Mouse (Mus musculus): ENCODE results near the gene Cmss1. TPM values are rescaled to one million over a fixed set of nuclear protein-coding genes. Genes with fewer than 3 reads are reported as not detected.

The Cmss1 gene
- polyA plus RNA-seq, 1 experiment from 2014 or later, result 40.0 TPM

DNA sequence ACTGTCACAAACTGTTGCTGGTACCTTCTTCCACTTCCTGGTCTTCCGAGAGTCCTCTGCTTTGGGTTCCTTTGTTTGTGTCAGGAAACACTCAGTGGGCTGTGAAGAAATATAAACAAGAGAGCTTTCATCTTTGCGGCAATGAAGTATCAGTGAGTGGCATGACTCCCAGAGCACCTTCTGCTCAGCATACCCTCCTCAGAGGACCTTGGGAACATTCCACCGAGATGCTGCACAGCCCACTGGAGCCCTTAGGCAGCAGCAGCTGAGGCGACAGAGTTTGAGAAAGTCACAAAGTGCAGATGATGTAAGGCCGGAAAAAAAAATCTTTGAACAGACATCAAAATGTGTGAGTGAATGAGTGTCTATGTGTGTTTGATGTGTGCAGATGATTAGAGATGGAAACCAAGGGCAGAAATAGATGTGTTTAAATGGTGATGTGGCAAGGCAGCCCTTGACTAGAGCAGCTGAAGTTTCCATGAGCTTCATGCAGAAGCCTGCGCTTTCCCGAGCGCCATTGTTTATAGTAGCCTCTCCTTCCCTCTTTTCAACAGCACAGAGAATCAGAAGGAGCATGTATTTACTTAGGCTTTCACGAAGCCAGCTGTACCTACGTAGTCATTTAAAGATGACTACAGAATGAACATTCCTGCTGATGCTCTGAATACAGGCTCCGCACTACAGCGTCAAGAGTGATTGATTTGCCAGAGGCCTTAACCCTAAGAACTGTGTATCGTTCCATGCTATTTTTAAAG is 288.6 kb downstream of the Cmss1 start:
- no peaks in the 10 kb centered on the region for H3K27me3 ChIP-seq (replicated peaks)
- H3K27ac ChIP-seq (replicated peaks), result no peak overlapping the region
- no peak overlapping the region for H3K9ac ChIP-seq (replicated peaks)
- WGBS, result 58% methylated on average over 13 of the region's 13 CpGs
- H3K4me3 ChIP-seq (replicated peaks), result no peak overlapping the region
- H3K4me2 ChIP-seq, result no peak overlapping the region
- H3K36me3 ChIP-seq, result no peaks in the 10 kb centered on the region
- no peaks in the 10 kb centered on the region for H3K9me3 ChIP-seq (replicated peaks)
- ATAC-seq (ENCODE audit: low FRiP score), result no peak
- H3K4me1 ChIP-seq, result no peaks in the 10 kb centered on the region

DNA sequence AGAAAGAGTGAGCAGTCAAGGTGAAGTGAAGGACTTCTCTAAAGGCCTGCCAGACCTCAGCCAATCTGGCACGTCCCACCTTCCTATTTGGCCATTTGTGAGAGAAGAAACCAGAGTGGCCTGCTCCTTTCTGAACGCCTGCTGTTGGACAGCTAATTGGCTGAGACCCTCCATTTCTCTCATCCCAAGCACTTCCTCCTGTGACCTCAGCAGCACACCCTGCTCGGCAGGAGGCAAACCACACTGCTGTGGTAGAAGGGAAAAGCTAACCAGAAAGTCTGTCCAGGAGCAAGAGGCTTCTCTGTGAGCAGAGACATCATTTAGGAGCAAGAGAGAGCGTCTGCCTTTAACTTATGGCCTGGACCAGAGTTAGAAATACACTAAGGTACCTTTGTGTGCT is 289.5 kb downstream of the Cmss1 start:
- no peak for ATAC-seq (ENCODE audit: low FRiP score)
- Histone ChIP-seq H3K9ac (replicated peaks) (no peak overlapping the region), H3K36me3 (no peaks in the 10 kb centered on the region), H3K27me3 (replicated peaks) (no peaks in the 10 kb centered on the region), H3K27ac (replicated peaks) (no peak overlapping the region), H3K4me1 (no peaks in the 10 kb centered on the region), H3K9me3 (replicated peaks) (no peaks in the 10 kb centered on the region), H3K4me3 (replicated peaks) (no peak overlapping the region), H3K4me2 (no peak overlapping the region)
- WGBS, result 82% methylated on average over 4 of the region's 4 CpGs

DNA sequence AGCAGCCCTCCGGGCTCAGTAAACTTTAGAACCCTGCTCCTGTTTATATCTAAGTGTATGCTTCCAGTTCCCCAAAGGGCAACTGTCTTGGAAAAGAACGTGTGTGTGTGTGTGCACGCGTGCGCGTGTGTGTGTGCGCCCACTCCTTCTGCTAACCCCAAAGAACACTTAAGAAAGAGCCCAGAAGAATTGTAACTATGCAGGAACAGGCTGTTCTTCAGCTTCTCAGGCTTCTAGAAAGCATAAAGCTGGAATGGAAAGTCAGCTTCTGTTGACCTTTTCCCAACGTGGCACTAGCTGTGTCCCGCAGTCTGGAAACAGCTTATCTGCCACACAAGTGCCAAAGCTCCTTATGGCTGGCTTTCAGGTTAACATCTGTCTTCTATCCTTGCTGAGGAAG is 291.6 kb downstream of the Cmss1 start:
- Histone ChIP-seq H3K4me1 (no peaks in the 10 kb centered on the region), H3K27me3 (replicated peaks) (no peaks in the 10 kb centered on the region), H3K9ac (replicated peaks) (no peak overlapping the region), H3K36me3 (no peaks in the 10 kb centered on the region), H3K4me3 (replicated peaks) (no peak overlapping the region), H3K4me2 (no peak overlapping the region), H3K9me3 (replicated peaks) (no peaks in the 10 kb centered on the region), H3K27ac (replicated peaks) (no peak overlapping the region)
- ATAC-seq (ENCODE audit: low FRiP score), result no peak
- WGBS, result 91% methylated on average over 9 of the region's 9 CpGs

DNA sequence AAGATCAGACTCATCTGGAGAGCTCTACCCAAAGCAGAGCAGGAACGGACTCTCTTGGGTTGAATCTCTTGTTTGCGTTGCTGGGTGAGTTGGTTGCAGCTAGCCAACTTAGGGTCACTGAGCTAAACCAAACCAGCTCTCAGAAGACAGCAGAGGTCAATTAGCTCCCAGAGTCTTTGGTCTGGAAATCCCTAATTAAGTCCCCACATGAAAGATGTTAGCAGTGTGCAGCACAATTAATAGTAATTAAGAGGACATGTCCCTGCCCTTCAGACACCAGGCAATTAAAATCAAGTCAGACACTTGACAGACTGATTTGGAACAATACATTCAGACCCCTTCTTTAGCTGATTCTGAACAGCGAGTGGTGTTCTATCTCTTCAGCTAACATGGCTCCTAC is 292.4 kb downstream of the Cmss1 start:
- H3K9me3 ChIP-seq (replicated peaks), result no peaks in the 10 kb centered on the region
- no peak overlapping the region for H3K4me3 ChIP-seq (replicated peaks)
- no peaks in the 10 kb centered on the region for H3K27me3 ChIP-seq (replicated peaks)
- no peak for ATAC-seq (ENCODE audit: low FRiP score)
- 87% methylated on average over 3 of the region's 3 CpGs for WGBS
- H3K9ac ChIP-seq (replicated peaks), result no peak overlapping the region
- no peak overlapping the region for H3K27ac ChIP-seq (replicated peaks)
- H3K4me1 ChIP-seq, result no peaks in the 10 kb centered on the region
- no peak overlapping the region for H3K4me2 ChIP-seq
- no peaks in the 10 kb centered on the region for H3K36me3 ChIP-seq

DNA sequence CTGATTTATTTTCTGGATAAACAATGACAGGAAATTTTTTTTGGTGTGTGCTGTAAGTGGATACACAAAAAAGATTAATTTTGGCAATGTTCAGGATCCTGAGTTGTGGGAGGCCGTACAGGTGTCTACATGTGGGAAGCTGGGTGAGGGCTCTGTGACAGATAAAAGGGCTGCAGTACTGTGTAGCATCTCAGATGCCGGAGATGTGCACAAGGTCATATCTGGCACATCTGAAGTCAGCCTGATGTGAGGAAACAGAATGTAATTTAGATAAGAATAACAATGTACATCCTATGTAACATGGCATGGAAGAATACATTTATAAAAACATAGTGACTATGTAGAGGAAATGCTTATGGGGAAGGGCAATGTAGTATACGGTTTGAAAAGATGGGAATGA is 293.2 kb downstream of the Cmss1 start:
- H3K27me3 ChIP-seq (replicated peaks), result no peaks in the 10 kb centered on the region
- no peaks in the 10 kb centered on the region for H3K9me3 ChIP-seq (replicated peaks)
- 89% methylated on average over 3 of the region's 3 CpGs for WGBS
- no peak overlapping the region for H3K4me2 ChIP-seq
- ATAC-seq (ENCODE audit: low FRiP score), result no peak
- H3K36me3 ChIP-seq, result no peaks in the 10 kb centered on the region
- no peak overlapping the region for H3K9ac ChIP-seq (replicated peaks)
- H3K4me1 ChIP-seq, result no peaks in the 10 kb centered on the region
- no peak overlapping the region for H3K27ac ChIP-seq (replicated peaks)
- H3K4me3 ChIP-seq (replicated peaks), result no peak overlapping the region

DNA sequence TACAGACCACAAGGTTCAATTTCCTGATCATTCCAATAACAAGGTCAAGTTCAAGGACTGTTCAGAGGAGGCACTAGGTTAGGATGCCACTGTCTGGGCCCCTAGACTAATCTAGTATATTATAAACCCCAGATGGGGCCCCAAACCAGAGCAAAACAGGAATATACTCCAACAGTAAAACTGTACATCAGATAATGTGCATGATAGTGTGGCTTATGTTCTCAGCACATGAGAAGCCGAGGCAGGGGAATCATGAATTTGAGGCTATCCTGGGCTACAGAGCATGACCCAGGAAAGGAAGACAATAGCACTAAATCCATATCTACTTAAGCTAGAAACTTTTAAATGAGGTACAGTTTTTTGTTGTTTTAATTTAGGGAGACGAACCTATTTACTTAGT is 294.5 kb downstream of the Cmss1 start:
- H3K4me2 ChIP-seq, result no peak overlapping the region
- H3K27me3 ChIP-seq (replicated peaks), result no peaks in the 10 kb centered on the region
- 88% methylated on average over 2 of the region's 2 CpGs for WGBS
- no peak overlapping the region for H3K27ac ChIP-seq (replicated peaks)
- no peaks in the 10 kb centered on the region for H3K9me3 ChIP-seq (replicated peaks)
- ATAC-seq (ENCODE audit: low FRiP score), result no peak
- H3K36me3 ChIP-seq, result no peaks in the 10 kb centered on the region
- H3K9ac ChIP-seq (replicated peaks), result no peak overlapping the region
- H3K4me3 ChIP-seq (replicated peaks), result no peak overlapping the region
- no peaks in the 10 kb centered on the region for H3K4me1 ChIP-seq

DNA sequence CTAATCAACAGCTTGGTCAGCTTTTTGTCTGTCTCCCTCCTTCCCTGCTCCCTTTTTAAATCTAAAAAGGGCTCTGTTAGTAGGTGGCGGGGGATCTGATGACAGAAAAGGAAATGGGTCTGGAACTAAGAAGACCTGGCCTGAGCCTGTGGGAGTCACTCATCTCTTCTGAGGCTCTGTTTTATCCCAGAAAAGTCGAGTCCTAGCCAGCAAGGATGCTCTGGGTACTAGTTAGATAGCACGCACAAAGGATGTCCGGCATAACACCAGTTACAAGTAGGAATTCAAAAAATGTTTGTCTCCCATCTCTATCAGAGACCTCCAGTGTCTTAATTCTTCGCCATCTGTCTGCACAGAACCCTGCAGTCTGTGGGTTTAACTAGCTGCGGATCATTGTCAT is 301.2 kb downstream of the Cmss1 start:
- Histone ChIP-seq H3K4me2 (no peak overlapping the region), H3K27ac (replicated peaks) (no peak overlapping the region), H3K9me3 (replicated peaks) (no peaks in the 10 kb centered on the region), H3K27me3 (replicated peaks) (no peaks in the 10 kb centered on the region), H3K4me1 (peaks cover 16% of the 10 kb centered on the region; the same call in 1 of the 2 replicates), H3K36me3 (no peaks in the 10 kb centered on the region), H3K9ac (replicated peaks) (no peak overlapping the region), H3K4me3 (replicated peaks) (no peak overlapping the region)
- ATAC-seq (ENCODE audit: low FRiP score), result no peak
- WGBS, result 82% methylated on average over 6 of the region's 6 CpGs

DNA sequence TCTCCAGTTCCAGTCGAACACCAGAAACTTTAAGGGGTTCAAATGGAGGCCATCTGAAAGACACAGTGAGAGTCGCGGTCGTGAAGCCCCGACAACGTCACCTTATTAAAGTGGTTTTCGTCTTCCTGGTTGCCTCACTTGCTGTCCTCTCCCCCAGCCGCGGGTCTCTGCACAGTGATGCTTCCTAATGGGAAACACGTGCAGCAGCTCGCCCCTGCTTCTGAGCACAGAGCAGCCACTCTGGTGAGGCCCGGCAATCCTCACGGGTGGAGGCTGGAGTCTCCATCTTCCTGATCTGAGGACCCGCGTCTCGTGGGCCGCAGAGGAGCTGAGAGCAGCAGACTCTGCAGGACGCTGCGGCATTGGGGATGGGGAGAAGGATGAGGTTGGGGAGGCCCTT is 302.9 kb downstream of the Cmss1 start:
- no peaks in the 10 kb centered on the region for H3K36me3 ChIP-seq
- no peak overlapping the region for H3K4me3 ChIP-seq (replicated peaks)
- H3K4me2 ChIP-seq, result no peak overlapping the region
- H3K27me3 ChIP-seq (replicated peaks), result no peaks in the 10 kb centered on the region
- 79% methylated on average over 19 of the region's 19 CpGs for WGBS
- H3K4me1 ChIP-seq, result peaks cover 16% of the 10 kb centered on the region; the same call in 1 of the 2 replicates
- no peak for ATAC-seq (ENCODE audit: low FRiP score)
- H3K9ac ChIP-seq (replicated peaks), result no peak overlapping the region
- H3K27ac ChIP-seq (replicated peaks), result no peak overlapping the region
- no peaks in the 10 kb centered on the region for H3K9me3 ChIP-seq (replicated peaks)

DNA sequence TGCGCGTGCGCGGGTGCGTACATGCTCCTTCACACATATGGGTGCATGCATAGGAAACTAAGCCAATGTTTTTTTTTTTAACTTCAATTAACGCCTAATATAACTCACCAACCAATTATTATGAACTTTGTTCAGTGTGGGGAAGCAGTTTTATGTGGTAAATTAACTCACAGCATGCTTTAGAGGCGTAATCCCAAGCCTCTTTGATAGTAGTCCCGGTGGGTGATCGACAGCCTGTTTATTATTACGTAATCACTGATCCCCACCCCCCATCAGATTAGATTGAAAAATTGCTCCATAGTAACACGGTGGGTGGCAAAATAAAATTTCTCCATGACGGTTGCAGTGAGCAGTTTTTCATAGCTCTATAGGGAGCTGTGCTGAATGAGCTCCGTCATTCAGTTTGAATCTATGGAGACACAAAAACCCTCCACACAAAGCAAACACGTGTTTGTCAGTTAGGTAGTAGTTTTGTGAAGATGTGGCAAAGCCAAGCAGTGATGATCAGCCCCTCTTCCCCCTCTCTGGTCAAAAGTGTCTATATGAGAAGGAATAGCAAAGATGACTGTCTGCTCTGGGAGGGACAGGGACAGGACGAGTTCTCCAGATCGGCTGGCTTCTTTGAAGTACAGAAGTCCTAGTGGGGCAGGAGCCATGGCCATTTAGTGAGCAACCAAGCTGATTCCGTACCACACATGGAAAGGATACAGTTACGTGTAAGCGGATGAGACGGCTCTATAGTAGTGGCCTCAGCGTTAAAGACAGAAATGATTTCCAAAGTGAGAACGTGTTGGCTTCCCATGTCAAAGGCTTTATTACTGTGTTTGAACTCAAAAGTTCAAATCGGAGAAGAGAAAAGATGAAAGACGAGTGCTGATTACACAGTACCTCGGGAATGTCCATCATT is 303.6 kb downstream of the Cmss1 start:
- 65% methylated on average over 25 of the region's 25 CpGs for WGBS
- Histone ChIP-seq H3K27ac (replicated peaks) (no peak overlapping the region), H3K9ac (replicated peaks) (no peak overlapping the region), H3K27me3 (replicated peaks) (no peaks in the 10 kb centered on the region), H3K36me3 (no peaks in the 10 kb centered on the region), H3K4me2 (no peak overlapping the region), H3K4me3 (replicated peaks) (no peak overlapping the region), H3K9me3 (replicated peaks) (no peaks in the 10 kb centered on the region), H3K4me1 (peaks cover 16% of the 10 kb centered on the region; the same call in 1 of the 2 replicates)
- ATAC-seq (ENCODE audit: low FRiP score), result peak; percentile 76

DNA sequence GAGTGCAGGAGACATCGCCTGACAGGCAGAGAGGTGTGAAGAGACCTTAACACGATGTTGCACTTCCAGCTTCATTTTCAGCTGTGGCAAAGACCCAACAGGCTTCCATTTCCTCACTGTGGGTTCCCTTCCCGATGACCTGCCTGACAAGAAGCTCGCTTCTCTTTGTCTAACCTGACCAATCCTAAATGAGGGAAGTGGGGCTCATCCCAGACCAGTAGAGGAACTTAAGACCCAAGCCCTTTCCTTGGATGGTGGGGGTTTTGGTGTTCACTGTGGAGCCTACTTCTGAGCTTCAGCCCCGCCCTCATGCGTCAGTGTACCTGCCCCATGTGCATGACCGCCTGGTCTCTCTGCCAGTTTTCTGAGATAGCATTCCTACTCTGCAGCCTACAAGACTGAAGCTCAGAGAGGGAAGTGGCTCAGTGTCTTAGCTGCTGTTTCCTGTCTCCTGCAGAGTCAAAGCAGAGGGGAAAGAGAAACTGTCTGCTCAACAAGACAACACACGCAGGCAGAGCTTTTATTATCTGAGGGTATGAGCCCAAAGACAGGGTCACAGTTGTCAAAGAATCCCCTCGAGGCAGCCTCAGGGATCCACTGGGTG is 305.1 kb downstream of the Cmss1 start:
- Histone ChIP-seq H3K4me3 (replicated peaks) (no peak overlapping the region), H3K4me2 (no peak overlapping the region), H3K27me3 (replicated peaks) (no peaks in the 10 kb centered on the region), H3K9ac (replicated peaks) (no peak overlapping the region), H3K9me3 (replicated peaks) (no peaks in the 10 kb centered on the region), H3K36me3 (no peaks in the 10 kb centered on the region), H3K4me1 (peaks cover 16% of the 10 kb centered on the region; the same call in 1 of the 2 replicates), H3K27ac (replicated peaks) (0 out of 2 replicates have a peak overlapping the region, but pooled peaks have one; percentile 11)
- WGBS, result 83% methylated on average over 9 of the region's 9 CpGs
- ATAC-seq (ENCODE audit: low FRiP score), result no peak

DNA sequence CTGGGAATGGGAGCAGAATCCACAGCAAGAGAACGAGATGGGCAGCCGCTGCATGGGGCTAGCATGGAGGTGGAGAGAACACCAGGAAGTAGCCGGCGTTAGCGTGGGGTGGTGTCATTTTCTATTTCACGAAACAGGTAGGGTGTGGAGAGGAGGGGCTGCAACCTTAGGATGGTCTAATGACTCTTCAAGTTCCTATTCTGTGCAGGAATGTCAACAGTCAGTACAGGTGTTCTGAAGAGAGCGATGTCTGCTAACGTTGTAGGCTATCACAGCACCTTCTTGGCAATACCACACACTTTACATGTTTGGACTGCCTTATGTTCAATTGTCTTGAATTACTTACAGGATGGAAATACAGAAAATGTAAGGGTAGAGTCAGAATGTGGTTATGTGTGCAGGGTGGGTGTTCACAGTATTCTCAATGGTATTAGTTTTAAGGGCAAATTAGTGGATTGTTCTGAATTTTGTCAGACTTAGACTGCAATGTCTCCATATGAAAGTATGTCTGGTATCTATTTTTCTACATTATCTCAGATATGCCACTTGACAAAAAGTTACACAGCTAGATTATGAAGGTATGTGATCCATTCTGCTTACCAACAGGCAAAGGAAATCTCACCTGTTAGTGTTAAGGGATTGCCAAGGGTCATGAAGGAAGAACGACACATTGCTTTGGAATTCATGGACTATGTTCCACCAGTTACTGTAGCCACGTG is 311.3 kb downstream of the Cmss1 start:
- H3K4me1 ChIP-seq, result no peaks in the 10 kb centered on the region

More for the DNA sequence above, 311.3 kb downstream of the Cmss1 start:
- no peak overlapping the region for H3K4me3 ChIP-seq (replicated peaks)
- H3K27ac ChIP-seq (replicated peaks), result no peak overlapping the region
- no peaks in the 10 kb centered on the region for H3K27me3 ChIP-seq (replicated peaks)
- 83% methylated on average over 10 of the region's 10 CpGs for WGBS
- no peak overlapping the region for H3K9ac ChIP-seq (replicated peaks)
- H3K9me3 ChIP-seq (replicated peaks), result no peaks in the 10 kb centered on the region
- no peaks in the 10 kb centered on the region for H3K36me3 ChIP-seq
- no peak overlapping the region for H3K4me2 ChIP-seq
- ATAC-seq (ENCODE audit: low FRiP score), result no peak
